Mouse (Mus musculus) c-Kit-positive CD71-positive TER-119-positive erythroid progenitor cells, embryonic 14.5 days (primary cell): ENCODE data around the gene Gpld1.

Experiments used
- DNase-seq: peaks from one replicate; pipeline ENCODE4 v3.0.0-alpha.2; 2013; ENCODE audit warnings: low spot score

Gpld1 gene

GRCm38 (mm10) chr13:24942512-24943282 lies at the start of gene Gpld1:
Gene Gpld1, plus strand, starts transcription at chr13:24943152.
- DNase-seq, result no peak

GRCm38 (mm10) chr13:24893880-24894279 lies 49.1 kb upstream of the Gpld1 start:
- DNase-seq, result no peak

GRCm38 (mm10) chr13:24901916-24902315 lies 41.0 kb upstream of the Gpld1 start:
- DNase-seq, result no peak

- no peak for DNase-seq
Measured at GRCm38 (mm10) chr13:24903412-24903811, 39.5 kb upstream of the Gpld1 start.

GRCm38 (mm10) chr13:24905422-24905821 lies 37.5 kb upstream of the Gpld1 start:
- no peak for DNase-seq

GRCm38 (mm10) chr13:24906831-24907570 lies 36.0 kb upstream of the Gpld1 start:
- DNase-seq, result no peak

- no peak for DNase-seq
Measured at GRCm38 (mm10) chr13:24909112-24909511, 33.8 kb upstream of the Gpld1 start.

- no peak for DNase-seq
Measured at GRCm38 (mm10) chr13:24913576-24913975, 29.4 kb upstream of the Gpld1 start.

- DNase-seq, result no peak
Measured at GRCm38 (mm10) chr13:24914915-24915314, 28.0 kb upstream of the Gpld1 start.

- no peak for DNase-seq
Measured at GRCm38 (mm10) chr13:24915831-24916230, 27.1 kb upstream of the Gpld1 start.

- peak; percentile 27 for DNase-seq
Measured at GRCm38 (mm10) chr13:24920333-24920977, 22.5 kb upstream of the Gpld1 start.

- no peak for DNase-seq
Measured at GRCm38 (mm10) chr13:24921281-24921680, 21.7 kb upstream of the Gpld1 start.

- DNase-seq, result no peak
Measured at GRCm38 (mm10) chr13:24923991-24924390, 19.0 kb upstream of the Gpld1 start.

GRCm38 (mm10) chr13:24930591-24930990 lies 12.4 kb upstream of the Gpld1 start:
- DNase-seq, result no peak

GRCm38 (mm10) chr13:24933199-24933598 lies 9.8 kb upstream of the Gpld1 start:
- DNase-seq, result no peak

- no peak for DNase-seq
Measured at GRCm38 (mm10) chr13:24936772-24937107, 6.2 kb upstream of the Gpld1 start.

- DNase-seq, result no peak
Measured at GRCm38 (mm10) chr13:24937108-24937838, 5.7 kb upstream of the Gpld1 start, which contains the start of gene Aldh5a1. Gene Aldh5a1, minus strand, starts transcription at chr13:24937661.

GRCm38 (mm10) chr13:24937839-24938166 lies 5.1 kb upstream of the Gpld1 start:
- DNase-seq, result no peak

GRCm38 (mm10) chr13:24938683-24939082 lies 4.3 kb upstream of the Gpld1 start:
- DNase-seq, result peak; percentile 48

GRCm38 (mm10) chr13:24939472-24939871 lies 3.5 kb upstream of the Gpld1 start:
- no peak for DNase-seq

GRCm38 (mm10) chr13:24943303-24943702 lies 351 bp downstream of the Gpld1 start:
- no peak for DNase-seq

- DNase-seq, result no peak
Measured at GRCm38 (mm10) chr13:24945567-24945966, 2.6 kb downstream of the Gpld1 start.
